Mouse (Mus musculus) small intestine, adult 2 months (tissue): Measurements from ENCODE around the gene Snx11. TPM values are rescaled to one million over a fixed set of nuclear protein-coding genes. Genes with fewer than 3 reads are reported as not detected.
A peak's percentile ranks its signal among the peaks of the same experiment; 100 is the strongest.

Experiments
- H3K27ac ChIP-seq: fragments of 200-500 bp; 2 replicates; pipeline ENCODE4 v1.5.1; 2012; ENCODE audit warnings: low read depth, low read length, control low read depth, inconsistent platforms; ENCODE audit not compliant: insufficient read depth
- H3K27me3 ChIP-seq: fragments of 200-500 bp; 2 replicates; pipeline ENCODE4 v1.6.1; 2012; ENCODE audit warnings: mild to moderate bottlenecking, moderate library complexity, low read length, inconsistent platforms; ENCODE audit not compliant: control insufficient read depth, insufficient read depth
- H3K36me3 ChIP-seq: fragments of 200-500 bp; 2 replicates; pipeline ENCODE4 v1.6.1; 2012; ENCODE audit warnings: mild to moderate bottlenecking, low read length, control low read depth, inconsistent platforms; ENCODE audit not compliant: control insufficient read depth, insufficient read depth
- H3K4me1 ChIP-seq: fragments of 200-500 bp; 2 replicates; pipeline ENCODE4 v1.6.1; 2012; ENCODE audit warnings: low read length, inconsistent platforms, mixed read lengths; ENCODE audit not compliant: control insufficient read depth, insufficient read depth, insufficient read length
- H3K4me3 ChIP-seq: fragments of 200-500 bp; 2 replicates; pipeline ENCODE4 v1.5.1; 2012; ENCODE audit warnings: low read depth, mild to moderate bottlenecking, control low read depth, inconsistent platforms, low read length, moderate library complexity
- CTCF ChIP-seq: fragments of 200-500 bp; IDR thresholded peaks from 2 replicates; pipeline ENCODE4 v1.5.1; 2012; ENCODE audit warnings: low read depth, mild to moderate bottlenecking, control low read depth, inconsistent platforms, low read length, moderate library complexity, mixed read lengths; ENCODE audit not compliant: insufficient replicate concordance, insufficient read length; ENCODE audit errors: extremely low read depth
- POLR2A ChIP-seq: fragments of 200-500 bp; IDR thresholded peaks from 2 replicates; pipeline ENCODE4 v1.6.1; 2012; ENCODE audit warnings: low read depth, mild to moderate bottlenecking, control low read depth, inconsistent platforms, low read length, moderate library complexity
- WGBS: fragments of 180-500 bp; shearing (Covaris S2); methylation state at CpG from one replicate; pipeline ENCODE4 v1.1.7; 2018; 5-methylcytosine and 5-hydroxymethylcytosine counted together
- polyA plus RNA-seq: library from polyadenylated mRNA; depleted of rRNA; stranded (reverse); fragments of >200 nt; gene quantifications from 2 replicates; pipeline ENCODE4 v1.2.3, GENCODE M21; 2012

The Snx11 gene
- polyA plus RNA-seq, 1 experiment = 13.2 TPM

DNA sequence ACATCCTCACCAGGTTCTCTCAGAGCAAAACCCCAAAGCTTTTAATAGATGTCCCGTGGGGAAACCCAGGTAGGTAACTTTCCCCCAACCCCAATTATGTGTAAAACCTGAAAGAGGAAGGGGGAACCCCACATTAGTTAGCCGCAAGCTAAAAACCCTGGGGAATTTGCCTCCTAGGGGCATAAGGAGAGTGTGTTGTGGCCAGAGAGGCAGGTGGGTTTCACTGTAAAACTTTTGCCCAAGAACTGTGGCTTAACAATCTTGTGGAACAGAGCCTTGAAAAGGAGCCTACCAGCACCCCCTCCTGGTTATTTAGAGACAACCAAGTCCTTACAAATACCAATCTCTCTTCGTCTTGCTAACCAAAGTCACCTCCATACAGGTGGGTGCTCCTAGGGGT, 2.8 kb downstream of the Snx11 start:
- no peak overlapping the region for H3K27ac ChIP-seq
- WGBS = 81% methylated on average over 3 of the region's 3 CpGs
- no peaks in the 10 kb centered on the region for H3K27me3 ChIP-seq
- peaks cover 4% of the 10 kb centered on the region; the same call in 1 of the 2 replicates for H3K4me1 ChIP-seq
- TF ChIP-seq POLR2A (no peak), CTCF (no peak)
- H3K36me3 ChIP-seq = peaks cover 33% of the 10 kb centered on the region
- H3K4me3 ChIP-seq = no peak overlapping the region

DNA sequence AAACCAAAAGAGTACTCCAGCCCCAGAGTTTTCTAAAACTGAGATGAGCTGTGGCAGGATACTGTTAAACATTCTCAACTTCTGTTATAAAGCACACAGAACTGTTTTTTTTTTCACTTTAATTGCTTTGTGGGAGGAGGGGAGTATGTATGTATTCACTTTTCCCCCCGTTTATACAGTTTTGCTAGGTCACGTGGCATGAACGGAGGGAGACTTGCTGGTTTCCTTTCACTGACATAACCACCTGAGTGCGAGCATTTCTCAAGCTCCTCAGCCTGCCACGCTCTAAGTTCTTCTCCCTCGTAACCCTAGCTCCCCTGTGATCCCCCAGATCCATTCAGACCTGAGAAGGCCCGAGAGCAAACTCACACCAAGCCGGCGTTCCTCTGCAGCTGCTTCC, 4.9 kb downstream of the Snx11 start:
- Histone ChIP-seq H3K4me3 (no peak overlapping the region), H3K36me3 (peaks cover 47% of the 10 kb centered on the region), H3K27me3 (no peaks in the 10 kb centered on the region), H3K4me1 (peaks cover 4% of the 10 kb centered on the region; the same call in 1 of the 2 replicates), H3K27ac (no peak overlapping the region)
- no peak for TF ChIP-seq CTCF
- no peak for TF ChIP-seq POLR2A
- WGBS = 91% methylated on average over 9 of the region's 9 CpGs

DNA sequence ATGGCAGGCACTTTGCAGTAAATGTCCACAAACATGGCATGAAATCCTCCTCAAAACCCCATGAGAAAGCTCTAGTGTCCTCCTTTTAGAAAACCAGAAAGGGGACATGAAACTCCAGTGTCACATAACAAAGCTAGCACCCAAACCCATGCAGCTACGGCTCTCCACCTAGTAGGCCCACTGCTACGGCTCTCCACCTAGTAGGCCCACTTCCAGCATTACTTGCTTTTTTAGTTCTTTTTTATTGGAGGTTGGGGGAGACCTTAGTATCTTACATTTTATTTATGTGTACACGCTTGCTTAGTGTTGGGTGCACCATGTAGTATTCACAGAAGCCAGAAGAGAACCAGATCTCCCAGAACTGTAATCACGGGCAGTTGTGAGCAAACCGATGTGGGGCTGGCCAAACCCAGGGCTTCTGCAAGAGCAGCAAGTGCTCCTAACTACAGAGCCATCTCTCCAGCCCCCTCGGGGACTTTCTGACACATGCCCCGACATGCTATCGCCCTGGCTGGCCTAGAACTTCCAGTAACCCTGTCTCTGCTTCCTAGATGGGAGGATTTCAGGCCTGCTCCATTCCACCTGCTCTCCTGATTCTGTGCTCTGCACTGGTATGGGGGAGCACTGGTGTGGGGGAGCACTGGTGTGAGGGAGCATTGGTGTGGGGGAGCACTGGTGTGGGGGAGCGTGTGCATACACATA, 5.9 kb downstream of the Snx11 start:
- Histone ChIP-seq H3K4me3 (no peak overlapping the region), H3K4me1 (peaks cover 2% of the 10 kb centered on the region; the same call in 1 of the 2 replicates), H3K27ac (no peak overlapping the region), H3K27me3 (no peaks in the 10 kb centered on the region), H3K36me3 (peaks cover 47% of the 10 kb centered on the region)
- no peak for TF ChIP-seq CTCF
- TF ChIP-seq POLR2A = no peak
- WGBS = 96% methylated on average over 9 of the region's 9 CpGs

DNA sequence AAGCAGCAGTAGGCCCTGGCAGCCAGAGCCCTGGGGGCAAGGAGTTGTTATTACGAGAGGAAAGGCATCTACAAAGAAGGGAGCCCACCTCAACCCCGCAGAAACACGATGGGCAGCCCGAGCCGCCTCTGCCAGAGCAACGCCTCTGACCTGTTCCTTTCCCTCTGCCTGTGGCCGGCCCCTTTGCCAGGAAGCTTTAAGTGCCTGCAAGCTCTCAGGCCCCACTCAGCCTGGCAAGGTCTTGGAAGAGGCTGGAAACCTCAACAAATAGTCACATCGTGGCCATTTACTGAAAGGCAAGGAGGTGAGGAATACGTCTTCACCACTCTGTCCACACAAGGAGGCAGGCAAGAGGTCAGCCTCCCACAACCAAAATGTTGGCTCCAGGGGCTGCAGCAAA, 9.1 kb downstream of the Snx11 start:
- Histone ChIP-seq H3K4me3 (no peak overlapping the region), H3K27me3 (no peaks in the 10 kb centered on the region), H3K4me1 (peaks cover 10% of the 10 kb centered on the region), H3K36me3 (peaks cover 46% of the 10 kb centered on the region), H3K27ac (no peak overlapping the region)
- no peak for TF ChIP-seq POLR2A
- no peak for TF ChIP-seq CTCF
- WGBS = 76% methylated on average over 9 of the region's 9 CpGs

DNA sequence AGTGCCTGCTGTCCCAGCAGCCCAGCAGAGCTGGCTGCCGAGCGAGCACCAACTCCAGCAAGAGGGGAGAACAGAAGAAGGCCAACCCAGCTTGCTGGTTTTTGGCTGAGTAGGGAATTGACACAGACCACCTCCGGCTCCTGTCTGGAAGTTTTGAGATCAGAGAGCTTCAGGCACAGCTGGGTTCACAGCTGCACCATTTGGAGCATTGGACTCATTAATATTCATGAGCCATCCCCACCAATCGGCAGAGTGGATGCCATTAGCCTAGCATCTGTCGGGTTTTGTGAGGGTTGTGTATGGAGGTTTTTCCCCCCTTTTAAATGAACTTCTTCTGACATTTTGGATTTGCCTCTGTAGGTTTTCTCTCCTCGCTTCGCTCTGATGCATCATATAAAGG, 10.3 kb downstream of the Snx11 start:
- H3K27ac ChIP-seq = no peak overlapping the region
- H3K4me1 ChIP-seq = peaks cover 10% of the 10 kb centered on the region
- WGBS = 81% methylated on average over 7 of the region's 7 CpGs
- no peak overlapping the region for H3K4me3 ChIP-seq
- no peaks in the 10 kb centered on the region for H3K27me3 ChIP-seq
- TF ChIP-seq CTCF (no peak), POLR2A (no peak)
- H3K36me3 ChIP-seq = peaks cover 36% of the 10 kb centered on the region

DNA sequence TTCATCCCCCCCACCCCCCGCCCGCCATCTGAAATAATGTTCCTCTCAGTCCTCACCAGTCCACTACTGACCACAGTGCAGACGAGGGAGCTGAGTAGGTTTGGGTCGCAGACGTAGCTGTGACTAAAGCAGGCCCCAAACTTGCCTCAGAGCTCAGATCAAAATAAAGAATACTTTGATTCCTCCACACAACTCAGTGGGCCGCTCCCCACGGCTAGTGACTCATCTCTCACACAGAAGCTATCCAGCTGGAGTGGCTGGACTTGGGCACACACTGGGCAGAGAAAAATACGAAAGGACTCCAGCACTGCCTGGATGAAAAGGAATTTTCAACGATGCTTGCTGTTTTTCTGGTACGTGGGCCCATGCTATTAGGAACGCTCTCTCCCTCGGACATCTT, 10.8 kb downstream of the Snx11 start:
- 87% methylated on average over 12 of the region's 12 CpGs for WGBS
- no peak overlapping the region for H3K27ac ChIP-seq
- peaks cover 30% of the 10 kb centered on the region for H3K36me3 ChIP-seq
- H3K4me3 ChIP-seq = no peak overlapping the region
- TF ChIP-seq CTCF = no peak
- no peak for TF ChIP-seq POLR2A
- H3K27me3 ChIP-seq = no peaks in the 10 kb centered on the region
- H3K4me1 ChIP-seq = peaks cover 10% of the 10 kb centered on the region

DNA sequence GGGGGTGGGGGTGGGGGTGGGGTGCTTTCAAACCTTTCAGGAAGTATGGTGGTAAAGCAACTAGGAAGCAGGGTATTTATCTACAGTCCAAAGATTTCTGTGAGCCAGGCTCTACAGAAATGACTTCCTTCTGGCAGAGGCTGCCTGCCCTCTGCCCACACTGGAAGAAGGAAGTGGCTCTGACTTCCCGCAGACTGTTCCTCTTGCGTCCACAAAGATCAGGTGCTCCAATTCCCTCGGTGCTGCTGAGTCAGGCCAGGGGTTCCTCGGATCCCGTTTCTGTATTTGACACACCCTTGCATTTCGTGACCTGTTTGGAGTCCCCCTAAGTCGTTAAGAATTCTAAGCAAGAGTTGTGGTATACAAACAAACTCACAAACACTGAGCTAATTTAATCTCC, 11.7 kb downstream of the Snx11 start:
- no peaks in the 10 kb centered on the region for H3K27me3 ChIP-seq
- peaks cover 21% of the 10 kb centered on the region for H3K36me3 ChIP-seq
- no peak overlapping the region for H3K4me3 ChIP-seq
- WGBS = 19% methylated on average over 7 of the region's 7 CpGs
- peak overlapping the region; percentile 54 for H3K27ac ChIP-seq
- peaks cover 10% of the 10 kb centered on the region for H3K4me1 ChIP-seq
- TF ChIP-seq CTCF (no peak), POLR2A (no peak)
